Mouse (Mus musculus) hindbrain, postnatal 0 days (tissue): Measurements from ENCODE around the gene Cabp4. TPM values are rescaled to one million over a fixed set of nuclear protein-coding genes. Genes with fewer than 3 reads are reported as not detected.

Experiments
- ATAC-seq: fragments of 200-750 bp; cut with Nextera tagmentation; 2 replicates; pipeline ENCODE4 v1.8.0; 2017; ENCODE audit warnings: mild to moderate bottlenecking, moderate TSS enrichment, moderate library complexity
- DNase-seq: peaks from one replicate; pipeline ENCODE4 v3.0.0-alpha.2; 2015; ENCODE audit warnings: low spot score
- H3K27ac ChIP-seq: fragments of 300-500 bp; sonication (generic); 2 replicates; pipeline ENCODE4 v1.5.1; 2014; ENCODE audit warnings: mild to moderate bottlenecking
- H3K27me3 ChIP-seq: fragments of 300-500 bp; sonication (generic); 2 replicates; pipeline ENCODE4 v1.6.1; 2014; ENCODE audit warnings: low read length, mixed read lengths; ENCODE audit not compliant: insufficient read depth
- H3K36me3 ChIP-seq: fragments of 300-500 bp; sonication (generic); 2 replicates; pipeline ENCODE4 v1.6.1; 2014; ENCODE audit warnings: low read length, mixed read lengths; ENCODE audit not compliant: insufficient read depth
- H3K4me1 ChIP-seq: fragments of 300-500 bp; sonication (generic); 2 replicates; pipeline ENCODE4 v1.6.1; 2014; ENCODE audit warnings: antibody characterized with exemption, low read length, mixed read lengths; ENCODE audit not compliant: insufficient read depth
- H3K4me2 ChIP-seq: fragments of 300-500 bp; sonication (generic); 2 replicates; pipeline ENCODE4 v1.6.1; 2014; ENCODE audit warnings: low read depth, mild to moderate bottlenecking, low read length, moderate library complexity, mixed read lengths
- H3K4me3 ChIP-seq: fragments of 300-500 bp; sonication (generic); 2 replicates; pipeline ENCODE4 v1.5.1; 2014; ENCODE audit warnings: low read length
- H3K9ac ChIP-seq: fragments of 300-500 bp; sonication (generic); replicated peaks from 2 replicates; pipeline ENCODE4 v1.6.1; 2014; ENCODE audit warnings: mild to moderate bottlenecking, low read length, moderate library complexity, mixed read lengths
- H3K9me3 ChIP-seq: fragments of 300-500 bp; sonication (generic); 2 replicates; pipeline ENCODE4 v1.6.1; 2016; ENCODE audit warnings: low read length, mixed read lengths
- CTCF ChIP-seq: IDR thresholded peaks from 2 replicates; pipeline ENCODE4 v1.5.1; 2016; ENCODE audit warnings: antibody characterized with exemption, control low read depth, low read depth
- WGBS: fragments of 180-500 bp; shearing (Covaris S2); extraction: QIAGEN DNeasy Blood & Tissue Kit; methylation state at CpG from one replicate; pipeline ENCODE4 v1.1.7; 2014; 5-methylcytosine and 5-hydroxymethylcytosine counted together
- polyA plus RNA-seq: library from polyadenylated mRNA; unstranded; fragments of >200 nt; fragmentation: Nextera tagmentation; extraction: Ambion mirVana; gene quantifications from 2 replicates; pipeline ENCODE4 v1.2.1, GENCODE M21; 2015
- total RNA-seq: library from RNA; depleted of rRNA; stranded (reverse); fragments of >200 nt; gene quantifications from 2 replicates; pipeline ENCODE4 v1.2.3, GENCODE M21; 2014; rRNA removed

The Cabp4 gene
- total RNA-seq (not detected in 2 replicates), polyA plus RNA-seq (0.29 and 0.51 TPM in 2 replicates)

- no peak for TF ChIP-seq CTCF
- H3K36me3 ChIP-seq = no peaks in the 10 kb centered on the region
- 82% methylated on average over 7 of the region's 7 CpGs for WGBS
- no peak within 1 kb of the TSS for H3K9ac ChIP-seq
- 0 out of 2 replicates have a peak within 1 kb of the TSS, but pooled peaks have one; percentile 20 for H3K27ac ChIP-seq
- no peaks in the 10 kb centered on the region for H3K27me3 ChIP-seq
- DNase-seq (no peak), ATAC-seq (no peak)
- H3K4me1 ChIP-seq = peaks cover 4% of the 10 kb centered on the region; the same call in 1 of the 2 replicates
- no peak within 1 kb of the TSS for H3K4me2 ChIP-seq
- H3K9me3 ChIP-seq = no peaks in the 10 kb centered on the region
- no peak within 1 kb of the TSS for H3K4me3 ChIP-seq
Observed at GRCm38 (mm10) chr19:4143759-4144268, at the start of gene Cabp4. TSS of gene Cabp4 (minus strand) at chr19:4144033.

DNA sequence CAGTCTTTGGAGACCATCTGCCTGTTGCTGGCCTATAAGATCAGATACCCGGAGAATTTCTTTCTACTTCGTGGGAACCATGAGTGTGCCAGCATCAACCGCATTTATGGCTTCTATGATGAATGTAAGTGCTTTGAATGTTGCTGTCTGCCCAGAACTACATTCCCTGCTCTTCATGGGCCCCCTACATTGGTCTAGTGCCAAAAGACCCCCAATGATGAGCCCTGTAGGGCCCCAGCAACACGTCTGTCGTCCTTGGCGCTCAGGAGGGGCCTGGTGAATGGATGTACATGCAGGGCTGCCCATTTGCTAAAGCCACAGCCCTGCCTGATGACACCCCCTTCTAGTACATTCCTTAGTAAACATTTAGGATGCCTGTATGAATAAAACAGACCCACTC lies 49.3 kb upstream of the Cabp4 start:
- Histone ChIP-seq H3K36me3 (peaks cover 26% of the 10 kb centered on the region; the same call in 1 of the 2 replicates), H3K27ac (peak overlapping the region; percentile 94; the same call in 1 of the 2 replicates), H3K4me2 (peak overlapping the region; percentile 82), H3K4me1 (peaks cover 10% of the 10 kb centered on the region), H3K27me3 (no peaks in the 10 kb centered on the region), H3K9me3 (no peaks in the 10 kb centered on the region), H3K4me3 (peak overlapping the region; percentile 93), H3K9ac (peak overlapping the region; percentile 99)
- WGBS = 41% methylated on average over 6 of the region's 6 CpGs
- no peak for ATAC-seq
- TF ChIP-seq CTCF = no peak
- DNase-seq = no peak

DNA sequence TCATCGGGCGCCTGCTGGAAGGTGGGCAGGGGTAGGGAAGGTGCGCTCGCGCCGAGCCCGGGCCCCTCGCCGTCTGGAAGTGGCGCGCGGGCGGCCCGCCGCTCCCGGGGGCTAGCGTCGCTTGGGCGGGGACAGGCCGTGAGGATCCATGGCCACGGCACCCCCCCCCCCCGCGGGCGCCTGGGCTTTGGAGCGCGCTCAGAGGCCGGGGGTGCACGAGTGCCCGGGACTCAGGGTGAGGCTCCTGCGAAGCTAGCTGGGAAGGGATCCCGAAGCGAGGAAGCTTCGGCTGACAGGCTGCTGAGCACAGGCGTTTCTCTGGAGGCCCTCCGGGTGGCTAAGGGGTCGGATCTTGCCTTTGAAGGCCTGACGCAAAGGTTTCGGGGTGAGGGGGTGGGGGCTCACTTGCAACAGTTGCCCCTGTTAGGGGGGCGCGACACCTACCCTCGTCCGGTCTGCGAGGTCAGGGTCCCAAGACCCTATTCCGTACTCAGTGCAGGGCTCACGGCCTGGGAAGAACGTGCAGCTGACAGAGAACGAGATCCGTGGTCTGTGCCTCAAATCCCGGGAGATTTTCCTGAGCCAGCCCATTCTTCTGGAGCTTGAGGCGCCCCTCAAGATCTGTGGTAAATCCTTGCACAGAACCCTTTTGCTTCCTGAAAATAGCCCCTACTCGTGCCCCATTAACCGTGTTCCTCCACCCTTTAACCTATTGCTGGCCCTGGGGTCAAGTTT lies 48.6 kb upstream of the Cabp4 start:
- H3K36me3 ChIP-seq = peaks cover 26% of the 10 kb centered on the region; the same call in 1 of the 2 replicates
- peak overlapping the region; percentile 94 for H3K27ac ChIP-seq
- no peaks in the 10 kb centered on the region for H3K27me3 ChIP-seq
- WGBS = 2% methylated on average over 47 of the region's 52 CpGs
- peak; percentile 60 for DNase-seq
- H3K4me2 ChIP-seq = peak overlapping the region; percentile 82
- no peaks in the 10 kb centered on the region for H3K9me3 ChIP-seq
- H3K4me1 ChIP-seq = peaks cover 10% of the 10 kb centered on the region
- peak overlapping the region; percentile 93 for H3K4me3 ChIP-seq
- no peak for TF ChIP-seq CTCF
- H3K9ac ChIP-seq = peak overlapping the region; percentile 99
- ATAC-seq = peak; percentile 57

DNA sequence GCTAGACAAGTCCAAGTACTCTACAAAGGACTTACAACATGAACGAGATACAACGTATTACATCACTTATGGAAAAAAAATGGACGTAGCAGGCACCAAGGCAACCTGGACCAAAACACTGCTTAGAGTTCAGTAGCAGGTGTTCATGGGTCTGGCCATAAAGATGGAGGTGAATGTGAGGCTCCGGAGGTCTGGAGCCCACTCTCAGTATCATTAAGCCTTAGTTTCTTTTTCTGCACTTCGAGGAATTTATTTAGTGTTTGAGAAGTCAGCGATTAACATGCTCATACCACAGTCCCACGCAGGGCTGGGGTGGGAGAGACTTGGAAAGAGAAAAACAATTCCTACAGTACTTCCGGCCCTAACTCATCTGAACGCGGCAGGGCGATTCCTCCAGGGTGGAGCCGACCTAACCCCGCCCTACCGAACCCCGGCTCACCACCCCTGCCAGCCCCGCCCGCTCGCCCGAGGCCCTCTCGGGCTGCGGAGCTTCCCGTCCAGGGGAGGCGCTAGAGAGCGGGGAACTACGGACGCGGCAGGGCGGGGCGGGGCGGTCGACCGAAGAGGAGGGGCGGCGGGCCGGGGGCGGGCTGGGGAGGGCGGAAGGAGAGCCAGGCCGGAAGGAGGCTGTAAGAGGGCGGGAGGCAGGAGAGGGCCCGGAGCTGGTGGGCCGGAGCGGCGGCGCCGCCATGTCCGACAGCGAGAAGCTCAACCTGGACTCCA lies 47.9 kb upstream of the Cabp4 start, which contains the start of gene Ppp1ca:
Ppp1ca (plus strand) TSS at position 538 of the 723 bp plus-strand sequence.
- Histone ChIP-seq H3K4me2 (peak within 1 kb of the TSS; percentile 82), H3K9me3 (no peaks in the 10 kb centered on the region), H3K27ac (peak within 1 kb of the TSS; percentile 94), H3K9ac (peak within 1 kb of the TSS; percentile 99), H3K27me3 (no peaks in the 10 kb centered on the region), H3K4me1 (peaks cover 10% of the 10 kb centered on the region), H3K4me3 (peak within 1 kb of the TSS; percentile 93), H3K36me3 (peaks cover 26% of the 10 kb centered on the region; the same call in 1 of the 2 replicates)
- WGBS = 6% methylated on average over 40 of the region's 47 CpGs
- ATAC-seq = peak; percentile 95
- peak; percentile 72 for TF ChIP-seq CTCF
- DNase-seq = peak; percentile 96

DNA sequence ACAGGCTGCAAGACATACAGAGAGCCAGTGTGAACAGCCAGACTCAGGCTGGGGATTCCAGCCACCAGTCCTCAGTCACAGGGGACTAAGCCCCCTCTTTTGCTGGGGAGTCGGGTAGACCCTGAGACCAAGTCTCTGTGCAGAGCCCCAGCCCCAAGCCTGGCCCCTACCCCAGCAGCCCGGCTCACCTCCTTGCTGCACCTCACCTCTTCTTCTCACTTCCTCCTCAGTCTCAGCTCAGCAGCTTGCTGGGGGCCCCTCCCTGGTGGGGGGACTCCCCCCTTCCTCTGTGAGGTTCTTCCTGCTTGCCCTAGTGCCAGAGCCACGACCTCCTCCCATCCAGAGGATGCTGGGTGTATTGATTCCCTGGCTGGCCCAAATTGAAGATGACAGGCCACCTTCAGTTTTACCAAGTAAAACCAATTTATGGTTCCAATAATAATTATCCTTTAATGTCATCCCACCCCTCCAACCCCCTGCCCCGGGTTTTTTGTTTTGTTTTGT lies 47.0 kb upstream of the Cabp4 start, which contains the start of gene Tbc1d10c:
Tbc1d10c (minus strand) TSS at position 454 of the 504 bp plus-strand sequence.
- Histone ChIP-seq H3K27ac (peak within 1 kb of the TSS; percentile 94), H3K9ac (peak within 1 kb of the TSS; percentile 99), H3K36me3 (peaks cover 21% of the 10 kb centered on the region; the same call in 1 of the 2 replicates), H3K9me3 (no peaks in the 10 kb centered on the region), H3K4me1 (peaks cover 10% of the 10 kb centered on the region), H3K4me3 (peak within 1 kb of the TSS; percentile 93), H3K4me2 (peak within 1 kb of the TSS; percentile 82), H3K27me3 (no peaks in the 10 kb centered on the region)
- no peak for ATAC-seq
- no peak for TF ChIP-seq CTCF
- no peak for DNase-seq
- WGBS = 65% methylated on average over 4 of the region's 4 CpGs

DNA sequence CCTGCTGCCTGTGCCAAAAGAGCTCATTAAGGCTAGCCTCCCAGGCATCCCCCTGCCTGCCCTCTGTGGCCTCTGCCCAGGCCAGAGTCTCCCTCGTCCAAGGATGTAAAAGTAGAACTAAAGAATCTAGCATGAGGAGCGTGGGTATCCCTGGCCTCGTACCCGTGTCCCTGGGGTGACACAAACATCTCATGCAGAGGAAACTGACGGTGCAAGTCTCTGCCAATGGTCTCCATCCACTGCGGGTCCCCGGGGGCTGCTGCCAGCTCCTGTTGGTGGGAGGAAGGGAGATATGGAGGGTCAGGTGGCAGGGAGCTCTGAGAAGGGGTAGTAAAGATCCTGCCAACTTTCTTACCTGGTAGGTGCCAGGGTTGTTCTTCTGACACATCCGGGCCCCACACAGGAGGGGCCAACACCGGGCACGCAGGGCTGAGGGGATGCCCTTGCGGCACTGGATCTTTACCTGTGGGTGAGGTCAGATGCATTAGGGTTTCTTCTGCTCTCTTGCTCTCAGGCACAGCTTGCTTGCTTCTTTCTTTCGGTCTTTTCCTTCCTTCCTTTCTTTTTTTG lies 45.3 kb upstream of the Cabp4 start:
- no peak for TF ChIP-seq CTCF
- H3K9ac ChIP-seq = no peak overlapping the region

More for the DNA sequence above, 45.3 kb upstream of the Cabp4 start:
- Histone ChIP-seq H3K4me2 (no peak overlapping the region), H3K4me1 (peaks cover 10% of the 10 kb centered on the region), H3K27ac (no peak overlapping the region), H3K36me3 (0 out of 2 replicates have a peak, but pooled peaks cover 7% of the 10 kb centered on the region), H3K4me3 (no peak overlapping the region), H3K27me3 (no peaks in the 10 kb centered on the region), H3K9me3 (no peaks in the 10 kb centered on the region)
- ATAC-seq = no peak
- no peak for DNase-seq
- 86% methylated on average over 12 of the region's 12 CpGs for WGBS
